Mouse (Mus musculus): ENCODE measurements around the gene Pdk2. TPM values are rescaled to one million over a fixed set of nuclear protein-coding genes. Genes with fewer than 3 reads are reported as not detected.

Pdk2 gene
- polyA plus RNA-seq, 1 experiment from 2014 or later: 29.8 TPM

DNA sequence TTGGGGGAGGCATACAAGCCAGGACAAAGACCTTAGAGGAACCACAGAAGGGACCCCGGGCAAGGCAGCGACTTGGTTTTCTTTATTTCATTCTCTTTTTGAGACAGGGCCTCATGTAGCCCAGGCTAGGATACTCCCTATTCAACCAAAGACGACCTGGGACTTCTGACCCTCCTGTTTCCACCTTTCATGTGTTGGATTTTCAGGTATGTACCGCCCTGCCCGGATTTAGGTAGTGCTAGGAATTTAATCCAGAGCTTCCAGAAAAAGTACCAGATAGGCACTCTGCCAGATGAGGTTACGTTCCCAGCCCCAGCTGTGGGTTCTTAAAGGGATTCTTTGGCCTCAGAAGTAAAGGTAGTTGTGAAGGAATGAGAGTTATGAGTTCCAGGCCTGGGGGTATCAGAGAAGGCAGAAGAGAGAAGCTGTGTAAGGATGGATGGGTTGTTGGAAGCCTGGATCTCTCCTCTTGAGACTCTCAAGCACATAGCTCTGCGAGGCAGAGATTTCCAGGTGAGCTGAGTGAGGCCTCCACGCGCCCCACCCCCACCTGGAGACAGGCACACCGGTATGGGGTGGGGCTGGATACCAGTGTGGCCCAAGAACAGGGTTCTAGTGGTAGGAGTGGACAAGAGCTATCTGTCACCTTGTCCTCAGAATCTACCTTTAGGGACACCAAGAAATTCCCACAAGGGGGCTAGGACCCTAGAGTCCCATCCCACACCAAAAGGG lies 28.2 kb upstream of the Pdk2 start:
- H3K4me1 ChIP-seq (replicated peaks; ENCODE audit: control insufficient read depth, insufficient read depth): peaks cover 16% of the 10 kb centered on the region
- no peaks in the 10 kb centered on the region for H3K9me3 ChIP-seq (ENCODE audit: control insufficient read depth, low read length)
- H3K4me3 ChIP-seq (ENCODE audit: low read depth, low read length): no peak overlapping the region
- ATAC-seq (ENCODE audit: low FRiP score, low TSS enrichment) (no peak), DNase-seq (ENCODE audit: low spot score) (no peak)
- H3K9ac ChIP-seq (ENCODE audit: low read length): no peak overlapping the region
- H3K36me3 ChIP-seq (ENCODE audit: control insufficient read depth, insufficient read depth, low read length): peaks cover 7% of the 10 kb centered on the region; the same call in 1 of the 2 replicates
- TF ChIP-seq CTCF (IDR thresholded peaks at IDR 0.05; ENCODE audit: low read depth) (no peak), EP300 (optimal IDR thresholded peaks at IDR 0.05) (no peak)
- H3K27ac ChIP-seq (replicated peaks): peak overlapping the region; percentile 84
- 62% methylated on average over 10 of the region's 10 CpGs for WGBS
- H3K27me3 ChIP-seq (ENCODE audit: control insufficient read depth, insufficient read depth, low read length): no peaks in the 10 kb centered on the region
- no peak overlapping the region for H3K4me2 ChIP-seq (replicated peaks; ENCODE audit: low read depth)

DNA sequence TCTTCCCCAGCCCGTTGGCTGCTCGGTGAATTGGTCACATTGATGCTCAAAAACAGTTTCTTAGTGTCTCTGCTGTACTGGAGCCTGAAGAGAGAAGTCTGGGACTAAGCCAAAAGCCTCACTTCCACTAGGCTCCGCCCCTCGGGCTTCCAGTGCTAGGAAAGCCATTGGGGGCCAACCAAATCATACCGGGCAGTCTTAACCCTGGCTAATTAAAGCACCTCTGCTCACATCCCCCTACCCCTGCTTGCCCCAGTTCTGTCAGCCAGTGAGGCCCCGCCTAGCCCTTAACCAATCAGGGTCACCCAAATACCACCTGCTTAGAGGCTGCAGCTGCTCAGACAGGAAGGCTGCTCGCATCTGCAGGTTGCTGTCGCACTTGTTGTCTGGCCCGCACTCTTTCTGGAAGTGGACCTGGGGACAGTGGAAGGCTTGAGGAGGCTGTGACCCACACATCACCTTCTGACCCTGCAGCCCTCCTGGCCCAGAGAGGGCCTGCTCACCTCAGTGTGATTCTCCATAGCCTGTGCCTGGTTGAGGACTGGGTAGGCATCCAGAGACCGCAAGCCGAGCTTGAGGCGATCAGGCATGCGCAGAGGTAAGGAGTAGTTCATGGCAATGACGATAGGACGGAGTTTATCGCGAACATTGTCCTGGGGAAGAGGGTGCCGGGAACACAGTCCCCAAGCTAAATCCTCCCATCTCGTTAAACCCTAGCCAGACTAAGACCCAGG lies 15.8 kb upstream of the Pdk2 start:
- Histone ChIP-seq H3K36me3 (ENCODE audit: control insufficient read depth, insufficient read depth, low read length) (peaks cover 5% of the 10 kb centered on the region), H3K4me1 (replicated peaks; ENCODE audit: control insufficient read depth, insufficient read depth) (no peaks in the 10 kb centered on the region), H3K9me3 (ENCODE audit: control insufficient read depth, low read length) (no peaks in the 10 kb centered on the region), H3K9ac (ENCODE audit: low read length) (no peak overlapping the region), H3K4me3 (ENCODE audit: low read depth, low read length) (no peak overlapping the region), H3K4me2 (replicated peaks; ENCODE audit: low read depth) (no peak overlapping the region), H3K27me3 (ENCODE audit: control insufficient read depth, insufficient read depth, low read length) (no peaks in the 10 kb centered on the region), H3K27ac (replicated peaks) (no peak overlapping the region)
- 57% methylated on average over 19 of the region's 19 CpGs for WGBS
- TF ChIP-seq CTCF (IDR thresholded peaks at IDR 0.05; ENCODE audit: low read depth): no peak
- TF ChIP-seq EP300 (optimal IDR thresholded peaks at IDR 0.05): no peak
- DNase-seq (ENCODE audit: low spot score) (no peak), ATAC-seq (ENCODE audit: low FRiP score, low TSS enrichment) (peak; percentile 33)

DNA sequence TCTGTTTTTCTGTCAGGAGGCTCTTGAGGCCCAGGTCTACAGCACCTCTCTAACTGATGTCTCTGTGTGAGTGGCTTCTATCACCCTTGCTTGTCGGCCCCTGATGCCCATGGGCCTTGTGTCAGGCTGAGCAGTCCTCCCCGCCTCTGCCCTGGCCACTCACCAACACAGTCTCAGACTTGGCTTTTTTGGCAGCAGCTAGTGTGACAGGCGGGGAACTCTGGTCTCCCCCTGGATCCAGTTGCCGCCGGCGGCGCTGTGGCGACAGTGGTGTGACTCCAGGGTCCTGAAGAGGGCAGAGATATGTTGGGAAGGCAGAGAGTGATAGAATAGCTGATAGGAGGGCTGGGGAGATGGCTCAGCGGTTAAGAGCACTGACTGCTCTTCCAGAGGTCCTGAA lies 11.9 kb upstream of the Pdk2 start:
- ATAC-seq (ENCODE audit: low FRiP score, low TSS enrichment) (no peak), DNase-seq (ENCODE audit: low spot score) (no peak)
- Histone ChIP-seq H3K9ac (ENCODE audit: low read length) (no peak overlapping the region), H3K27me3 (ENCODE audit: control insufficient read depth, insufficient read depth, low read length) (no peaks in the 10 kb centered on the region), H3K36me3 (ENCODE audit: control insufficient read depth, insufficient read depth, low read length) (peaks cover 3% of the 10 kb centered on the region; the same call in 1 of the 2 replicates), H3K9me3 (ENCODE audit: control insufficient read depth, low read length) (no peaks in the 10 kb centered on the region), H3K4me1 (replicated peaks; ENCODE audit: control insufficient read depth, insufficient read depth) (no peaks in the 10 kb centered on the region), H3K27ac (replicated peaks) (no peak overlapping the region), H3K4me2 (replicated peaks; ENCODE audit: low read depth) (no peak overlapping the region), H3K4me3 (ENCODE audit: low read depth, low read length) (no peak overlapping the region)
- 80% methylated on average over 9 of the region's 9 CpGs for WGBS
- no peak for TF ChIP-seq EP300 (optimal IDR thresholded peaks at IDR 0.05)
- TF ChIP-seq CTCF (IDR thresholded peaks at IDR 0.05; ENCODE audit: low read depth): no peak

DNA sequence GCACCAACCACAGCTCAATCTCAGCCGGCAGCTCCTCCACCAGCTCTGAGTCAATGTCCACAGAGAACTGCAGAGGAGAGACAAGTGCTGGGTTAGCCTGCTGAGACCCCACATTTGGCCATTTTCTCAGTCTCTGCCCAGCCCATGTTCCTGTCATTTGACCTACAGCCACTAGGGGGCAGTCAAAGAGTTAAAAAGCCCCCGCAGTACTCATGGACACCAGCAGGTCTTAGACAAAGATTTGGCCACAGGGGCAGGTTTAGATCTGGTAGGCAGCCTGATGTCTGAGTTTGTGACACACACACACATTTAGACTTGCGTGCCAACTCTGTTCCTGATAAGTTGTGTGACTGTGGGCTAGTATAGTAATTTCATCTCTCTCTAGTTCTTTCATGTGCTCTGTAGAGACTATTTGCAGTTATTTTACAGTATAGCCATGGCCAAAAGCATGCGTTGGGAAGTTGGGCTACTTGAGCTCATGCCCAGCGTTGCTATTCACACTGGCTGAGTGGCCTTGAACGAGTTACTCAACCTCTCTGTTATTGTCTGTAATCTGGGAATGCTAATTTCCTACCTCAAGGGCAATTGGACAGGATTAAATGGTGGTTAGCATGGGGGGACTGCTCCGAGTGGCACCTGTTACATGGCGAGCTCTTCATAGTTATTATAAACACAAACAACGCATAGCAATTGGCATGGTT lies 6.0 kb upstream of the Pdk2 start:
- Histone ChIP-seq H3K27me3 (ENCODE audit: control insufficient read depth, insufficient read depth, low read length) (no peaks in the 10 kb centered on the region), H3K36me3 (ENCODE audit: control insufficient read depth, insufficient read depth, low read length) (peaks cover 3% of the 10 kb centered on the region; the same call in 1 of the 2 replicates), H3K9ac (ENCODE audit: low read length) (no peak overlapping the region), H3K4me2 (replicated peaks; ENCODE audit: low read depth) (no peak overlapping the region), H3K4me3 (ENCODE audit: low read depth, low read length) (no peak overlapping the region), H3K9me3 (ENCODE audit: control insufficient read depth, low read length) (no peaks in the 10 kb centered on the region), H3K4me1 (replicated peaks; ENCODE audit: control insufficient read depth, insufficient read depth) (no peaks in the 10 kb centered on the region), H3K27ac (replicated peaks) (no peak overlapping the region)
- 56% methylated on average over 9 of the region's 9 CpGs for WGBS
- ATAC-seq (ENCODE audit: low FRiP score, low TSS enrichment): peak; percentile 48
- no peak for TF ChIP-seq EP300 (optimal IDR thresholded peaks at IDR 0.05)
- peak; percentile 96 for TF ChIP-seq CTCF (IDR thresholded peaks at IDR 0.05; ENCODE audit: low read depth)
- peak; percentile 45 for DNase-seq (ENCODE audit: low spot score)

DNA sequence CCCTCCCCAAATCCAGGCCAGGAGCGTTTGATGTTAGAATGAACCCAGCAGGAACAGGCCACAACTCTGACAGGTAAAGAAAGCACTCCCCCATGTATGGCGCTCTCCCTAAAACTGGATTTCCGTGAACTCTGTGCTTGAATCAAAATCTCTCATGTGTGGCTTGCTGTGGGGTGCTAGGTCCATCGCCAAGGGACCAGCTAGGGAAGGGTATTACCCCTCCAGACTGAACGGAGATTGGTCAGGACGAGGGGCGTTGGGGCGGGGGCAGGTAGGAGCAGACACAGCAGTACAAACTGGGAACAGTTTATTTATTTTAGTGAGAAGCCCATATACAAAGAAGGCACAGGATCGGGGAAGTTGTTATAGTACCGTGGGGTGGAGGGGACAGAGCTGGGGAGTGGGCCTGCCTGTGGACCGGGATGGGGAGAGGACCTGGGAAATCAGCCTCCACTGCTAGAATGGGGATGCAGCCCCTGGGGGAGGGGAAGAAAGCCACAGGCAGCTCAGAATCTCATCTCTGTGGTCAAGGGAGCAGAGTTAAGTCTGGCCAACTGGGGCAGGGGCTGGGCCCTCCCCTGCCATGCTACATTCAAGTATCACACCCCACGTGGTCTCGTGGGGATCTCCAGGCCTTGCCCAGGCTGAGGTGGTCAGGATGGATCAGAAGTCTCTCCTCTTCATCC lies 3.2 kb upstream of the Pdk2 start:
- Histone ChIP-seq H3K4me3 (ENCODE audit: low read depth, low read length) (no peak overlapping the region), H3K27me3 (ENCODE audit: control insufficient read depth, insufficient read depth, low read length) (no peaks in the 10 kb centered on the region), H3K9me3 (ENCODE audit: control insufficient read depth, low read length) (no peaks in the 10 kb centered on the region), H3K4me2 (replicated peaks; ENCODE audit: low read depth) (no peak overlapping the region), H3K4me1 (replicated peaks; ENCODE audit: control insufficient read depth, insufficient read depth) (peaks cover 3% of the 10 kb centered on the region), H3K36me3 (ENCODE audit: control insufficient read depth, insufficient read depth, low read length) (no peaks in the 10 kb centered on the region; the same call in 1 of the 2 replicates), H3K27ac (replicated peaks) (no peak overlapping the region), H3K9ac (ENCODE audit: low read length) (no peak overlapping the region)
- DNase-seq (ENCODE audit: low spot score) (no peak), ATAC-seq (ENCODE audit: low FRiP score, low TSS enrichment) (no peak)
- 63% methylated on average over 12 of the region's 13 CpGs for WGBS
- TF ChIP-seq CTCF (IDR thresholded peaks at IDR 0.05; ENCODE audit: low read depth) (no peak), EP300 (optimal IDR thresholded peaks at IDR 0.05) (no peak)

Data from stomach, postnatal 0 days (tissue).